Mouse (Mus musculus) spleen, adult 2 months (tissue): ENCODE measurements around the gene Scn5a.

Experiments used
- CTCF ChIP-seq: fragments of 200-500 bp; IDR thresholded peaks from 2 replicates; pipeline ENCODE4 v1.5.1; 2011; ENCODE audit warnings: mild to moderate bottlenecking, inconsistent platforms; ENCODE audit not compliant: insufficient read depth, insufficient read length, insufficient replicate concordance; ENCODE audit errors: extremely low read depth
- POLR2A ChIP-seq: fragments of 200-500 bp; IDR thresholded peaks from 2 replicates; pipeline ENCODE4 v1.6.1; 2011; ENCODE audit warnings: low read depth, low read length, inconsistent platforms

DNA sequence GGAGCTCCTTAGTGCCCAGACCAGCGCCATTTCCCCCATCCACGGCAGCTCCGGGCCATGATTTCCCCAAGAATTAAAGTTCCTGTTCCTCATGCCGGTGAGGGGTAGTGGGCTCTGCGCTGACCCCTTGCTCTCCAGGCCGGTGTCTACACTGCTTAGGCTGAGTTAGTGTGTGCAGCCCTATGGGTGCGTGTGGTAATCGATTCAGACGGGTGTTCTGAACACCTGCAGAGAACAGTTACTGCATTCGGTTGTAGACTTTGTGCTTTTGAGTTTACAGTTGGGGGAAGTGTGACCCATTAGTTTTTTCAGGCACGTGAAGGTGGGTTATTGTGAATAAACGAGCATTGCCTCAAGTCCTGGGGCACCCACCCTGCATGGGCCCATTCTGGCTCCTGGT is 140.8 kb downstream of the Scn5a start:
- TF ChIP-seq CTCF (no peak), POLR2A (no peak)
